Mouse (Mus musculus) G1E (cell line): ENCODE data around the gene Foxe3.

Experiments
- CTCF ChIP-seq: IDR thresholded peaks from 2 replicates; pipeline ENCODE4 v1.5.1; 2012; ENCODE audit warnings: low read depth, low read length, inconsistent platforms, mixed read lengths
- GATA1 ChIP-seq: IDR thresholded peaks from 2 replicates; pipeline ENCODE4 v1.6.1; 2012; ENCODE audit warnings: borderline replicate concordance, low read length, inconsistent platforms, mixed read lengths
- POLR2AphosphoS5 ChIP-seq: IDR thresholded peaks from 2 replicates; pipeline ENCODE4 v1.6.1; 2012; ENCODE audit warnings: low read depth, low read length, inconsistent platforms; ENCODE audit not compliant: insufficient replicate concordance

DNA sequence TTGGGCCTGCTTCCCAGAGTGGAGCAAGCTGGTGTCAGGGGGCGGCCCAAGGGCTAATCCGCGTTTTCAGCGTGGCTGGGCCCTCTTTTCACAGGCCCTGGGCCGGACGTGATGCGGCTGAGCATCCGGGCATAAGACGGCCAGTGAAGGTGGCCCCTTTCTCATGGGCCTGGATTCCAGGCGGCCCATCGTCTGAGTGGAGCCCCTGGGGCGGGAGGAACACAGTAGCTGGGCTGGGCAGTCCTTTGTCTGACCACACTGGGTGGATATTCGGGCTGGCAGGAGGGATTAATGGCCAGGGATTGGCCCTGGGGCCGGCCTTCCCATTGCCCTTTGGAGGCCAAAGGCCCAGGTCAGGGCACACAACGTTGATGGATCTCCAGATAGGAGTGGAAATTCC lies 3.3 kb upstream of the Foxe3 start:
- TF ChIP-seq CTCF (no peak), GATA1 (no peak), POLR2AphosphoS5 (no peak)
